Mouse (Mus musculus) embryo, embryonic 10 days (tissue): ENCODE results near the gene Otop2.

Experiments
- DNase-seq: peaks from one replicate; pipeline ENCODE4 v3.0.0-alpha.2; 2015; ENCODE audit warnings: low spot score

Otop2 gene

DNA sequence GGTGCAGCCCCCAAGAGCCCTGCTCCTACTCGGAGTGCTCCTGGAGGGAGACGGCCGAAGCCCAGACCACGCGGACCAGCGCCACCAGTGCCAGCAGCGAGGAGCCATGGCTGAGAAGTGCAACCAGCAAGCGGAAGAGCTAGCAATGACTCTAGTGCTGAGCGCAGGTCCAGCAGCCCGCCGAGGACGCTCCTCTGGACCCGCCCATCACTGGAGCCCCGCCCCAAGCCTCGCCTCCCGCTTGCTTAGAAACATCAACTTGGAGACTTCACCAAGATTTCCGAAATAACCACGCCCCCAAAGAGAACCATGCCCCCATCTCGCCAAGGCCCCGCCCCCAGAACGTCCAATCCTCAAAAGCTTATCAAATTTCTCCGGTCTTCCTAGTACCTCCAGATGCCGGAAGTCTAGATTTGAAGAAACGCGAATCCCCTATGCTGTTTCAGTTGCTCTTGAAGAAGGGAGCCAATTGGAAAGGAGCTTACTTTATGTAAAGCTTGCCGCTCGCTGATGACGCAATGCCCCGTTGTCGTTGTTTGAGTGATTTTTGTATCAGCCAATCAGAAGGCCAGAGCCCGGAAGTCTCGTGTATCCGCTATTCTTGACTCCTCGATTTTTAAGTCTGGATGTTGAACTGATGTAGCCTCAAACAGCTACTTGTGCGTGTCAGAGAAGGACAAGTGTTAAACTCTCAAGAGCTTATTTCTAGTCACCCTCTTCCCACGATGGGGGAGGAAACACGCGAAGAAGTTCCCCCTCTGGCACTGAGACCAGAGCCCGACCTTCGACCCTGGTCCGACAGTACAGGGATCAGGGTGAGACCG lies 30.0 kb upstream of the Otop2 start, which contains the start of gene Fdxr:
Gene Fdxr (minus strand): TSS at position 271 of the 824 bp plus-strand sequence.
- DNase-seq: peak; percentile 100

DNA sequence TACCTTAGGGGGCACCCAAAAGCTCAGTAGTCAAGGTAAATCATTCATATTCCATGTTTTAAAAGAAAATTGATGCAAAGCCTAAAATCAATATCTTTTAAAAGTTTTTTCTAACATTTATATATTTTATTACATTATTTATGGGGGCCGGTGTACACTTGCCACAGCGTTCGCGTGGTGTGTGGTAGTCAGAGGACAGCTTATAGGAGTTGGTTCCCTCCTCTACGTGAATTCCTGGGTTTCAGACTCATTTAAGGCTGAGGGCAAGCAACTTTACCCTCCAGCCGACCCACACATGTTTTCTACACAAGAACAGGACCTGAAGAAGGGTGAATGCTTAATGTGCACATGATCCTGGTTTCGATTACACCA lies 29.4 kb upstream of the Otop2 start:
- DNase-seq: no peak

DNA sequence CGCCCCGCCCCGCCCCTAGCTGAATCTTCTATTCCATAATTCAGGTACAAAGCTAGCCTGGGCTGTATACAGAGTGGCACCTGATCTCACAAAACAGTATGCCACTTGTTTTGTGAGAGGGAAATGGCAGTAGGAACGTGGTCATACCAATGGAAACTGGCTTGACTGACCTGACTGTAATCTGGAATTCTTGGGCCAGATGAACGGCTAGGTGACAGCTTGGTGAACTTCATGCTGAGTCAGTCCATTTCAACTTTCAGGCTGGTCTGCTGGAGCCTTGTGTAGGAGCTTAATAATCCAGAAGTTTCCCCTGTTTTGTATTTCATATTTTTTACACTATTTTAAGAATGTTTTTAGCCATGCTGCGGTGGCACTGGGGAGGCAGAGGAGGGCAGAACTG lies 28.8 kb upstream of the Otop2 start:
- DNase-seq: no peak

DNA sequence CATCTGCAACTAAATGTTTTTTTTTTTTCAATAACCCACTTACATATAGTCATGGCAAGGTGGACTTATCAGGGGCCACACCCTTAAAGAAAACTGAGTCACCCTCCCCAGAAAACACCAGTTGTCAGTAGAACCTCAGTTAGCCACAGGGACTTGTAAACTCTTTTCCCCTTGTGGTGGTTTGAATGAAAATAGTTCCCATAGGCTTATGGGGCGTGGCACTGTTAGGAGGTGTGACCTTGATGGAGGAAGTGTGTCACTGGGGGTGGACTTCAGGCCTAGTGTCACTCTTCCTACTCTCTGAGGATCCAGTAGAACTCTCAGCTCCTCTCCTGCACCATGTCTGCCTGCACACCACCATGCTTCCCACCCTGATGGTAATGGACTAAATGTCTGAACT lies 27.2 kb upstream of the Otop2 start:
- DNase-seq: no peak

DNA sequence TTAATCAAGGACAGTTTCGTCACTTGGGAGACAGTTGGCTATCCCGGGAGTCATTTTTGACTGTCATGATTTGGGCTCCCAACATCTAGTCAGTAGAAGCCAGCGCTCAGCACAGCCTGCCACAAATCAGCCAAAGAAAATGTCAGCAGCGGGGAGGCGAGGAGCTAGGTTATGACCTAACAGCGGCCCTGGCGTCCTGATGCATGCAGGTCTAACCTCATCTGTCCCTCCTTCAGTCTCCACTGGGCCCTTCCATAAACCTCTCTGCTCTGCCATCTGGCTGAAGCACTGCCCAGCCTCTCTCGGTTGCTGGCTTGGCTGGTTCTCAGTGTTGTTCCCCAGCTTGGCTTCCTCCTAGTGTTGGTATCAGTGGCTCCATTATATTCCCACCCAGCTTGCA lies 24.7 kb upstream of the Otop2 start:
- no peak for DNase-seq

DNA sequence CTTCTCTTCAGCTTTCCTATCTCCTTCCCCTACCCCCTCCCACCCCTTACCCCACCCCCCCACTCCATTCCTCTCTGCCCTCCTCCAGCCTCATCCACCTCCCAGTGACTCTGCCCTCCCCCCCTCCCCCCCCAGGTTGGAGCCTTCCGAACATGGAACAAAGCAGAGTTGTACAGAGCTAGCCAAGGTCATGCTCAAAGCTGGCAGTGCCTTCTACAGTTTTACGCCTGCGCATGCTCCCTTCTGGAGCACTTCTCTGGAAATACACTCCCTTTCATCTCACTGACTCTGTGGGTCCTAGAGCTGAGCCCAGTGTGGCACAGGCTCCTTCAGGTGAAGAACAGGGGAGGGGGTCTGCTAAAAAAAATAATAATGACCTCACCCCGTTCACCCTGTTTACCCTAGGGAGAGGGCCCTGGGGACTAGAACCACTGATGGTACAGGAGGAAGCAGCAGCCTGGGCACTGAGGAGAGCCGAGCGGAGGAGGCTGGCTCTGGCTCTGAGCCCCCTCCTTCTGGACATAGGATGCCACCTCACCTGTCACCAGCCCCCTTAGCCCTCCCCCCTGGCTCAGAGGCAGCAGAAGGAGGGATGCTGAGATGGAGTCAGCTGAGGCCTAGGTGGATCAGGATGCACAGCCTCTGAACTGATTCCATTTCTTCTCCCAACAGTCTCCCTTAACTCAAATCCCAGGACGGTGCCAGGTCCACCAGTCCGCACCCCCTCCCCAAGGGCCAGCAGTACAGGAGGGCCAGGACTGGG lies 24.1 kb upstream of the Otop2 start:
- DNase-seq: no peak

DNA sequence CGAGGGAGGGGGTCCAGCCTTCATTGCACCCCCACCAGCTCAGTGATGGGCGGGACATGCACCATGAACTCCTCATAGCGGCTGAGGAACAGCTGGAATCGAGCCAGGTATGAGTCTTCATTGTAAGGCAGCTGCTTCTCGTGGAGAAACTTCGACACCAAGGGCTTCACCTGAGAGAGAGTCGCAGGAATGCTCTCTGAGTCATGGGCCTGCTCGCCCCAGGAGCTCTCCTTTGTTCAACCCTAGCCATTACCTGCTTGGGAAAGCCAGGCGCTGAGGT lies 23.5 kb upstream of the Otop2 start:
- DNase-seq: no peak

DNA sequence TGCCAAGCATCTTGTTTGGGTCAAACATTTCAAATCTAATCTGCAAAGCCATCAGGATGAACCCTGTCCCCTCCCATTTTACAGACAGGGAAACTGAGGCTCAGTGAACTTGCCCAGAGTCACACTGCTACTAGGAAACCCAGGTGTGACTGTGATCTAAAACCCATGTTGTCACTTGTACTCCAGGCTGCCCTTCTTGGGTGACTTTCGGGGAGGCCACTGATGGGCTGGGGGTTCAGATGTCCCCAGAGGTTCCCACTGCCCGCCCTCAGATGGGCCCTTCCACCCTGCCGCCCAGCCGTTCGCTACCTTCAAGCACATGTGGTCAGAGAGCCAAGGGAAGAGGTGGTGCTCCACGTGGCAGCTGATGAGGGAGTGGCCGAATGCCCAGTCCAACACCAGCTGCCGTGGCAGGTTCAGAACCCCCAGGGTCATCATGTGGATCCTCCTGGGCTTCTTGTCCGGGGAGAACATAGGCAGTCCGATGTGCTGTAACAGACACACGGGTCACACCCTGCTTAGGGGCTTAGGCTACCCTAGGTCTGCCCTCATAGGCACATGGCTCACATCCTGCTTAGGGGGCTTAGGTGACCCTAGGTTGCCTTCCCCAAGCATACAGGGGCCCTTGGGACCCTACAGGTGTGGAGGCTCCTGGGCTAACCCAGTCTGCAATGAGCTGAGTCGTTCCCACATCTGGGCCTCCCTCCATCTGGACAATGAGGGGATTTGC lies 22.9 kb upstream of the Otop2 start:
- DNase-seq: no peak

DNA sequence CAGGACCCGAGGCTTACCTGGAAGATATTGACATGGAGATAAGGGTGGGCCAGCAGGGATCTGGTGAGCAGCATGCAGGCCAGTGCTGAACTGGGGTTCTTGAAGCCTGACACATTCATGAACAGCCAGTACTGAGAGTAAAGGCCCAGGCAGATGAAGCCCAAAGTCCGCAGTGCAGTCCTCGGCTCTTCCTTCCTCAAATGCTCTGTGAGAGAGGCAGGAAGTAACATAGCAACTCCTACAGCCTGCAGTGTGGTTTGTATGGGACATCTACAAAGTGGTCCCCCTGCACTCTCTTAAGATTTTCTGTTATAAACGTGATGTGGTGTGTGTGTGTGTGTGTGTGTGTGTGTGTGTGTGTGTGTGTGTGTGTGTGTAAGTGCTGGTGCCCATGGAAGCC lies 21.7 kb upstream of the Otop2 start:
- DNase-seq: no peak

DNA sequence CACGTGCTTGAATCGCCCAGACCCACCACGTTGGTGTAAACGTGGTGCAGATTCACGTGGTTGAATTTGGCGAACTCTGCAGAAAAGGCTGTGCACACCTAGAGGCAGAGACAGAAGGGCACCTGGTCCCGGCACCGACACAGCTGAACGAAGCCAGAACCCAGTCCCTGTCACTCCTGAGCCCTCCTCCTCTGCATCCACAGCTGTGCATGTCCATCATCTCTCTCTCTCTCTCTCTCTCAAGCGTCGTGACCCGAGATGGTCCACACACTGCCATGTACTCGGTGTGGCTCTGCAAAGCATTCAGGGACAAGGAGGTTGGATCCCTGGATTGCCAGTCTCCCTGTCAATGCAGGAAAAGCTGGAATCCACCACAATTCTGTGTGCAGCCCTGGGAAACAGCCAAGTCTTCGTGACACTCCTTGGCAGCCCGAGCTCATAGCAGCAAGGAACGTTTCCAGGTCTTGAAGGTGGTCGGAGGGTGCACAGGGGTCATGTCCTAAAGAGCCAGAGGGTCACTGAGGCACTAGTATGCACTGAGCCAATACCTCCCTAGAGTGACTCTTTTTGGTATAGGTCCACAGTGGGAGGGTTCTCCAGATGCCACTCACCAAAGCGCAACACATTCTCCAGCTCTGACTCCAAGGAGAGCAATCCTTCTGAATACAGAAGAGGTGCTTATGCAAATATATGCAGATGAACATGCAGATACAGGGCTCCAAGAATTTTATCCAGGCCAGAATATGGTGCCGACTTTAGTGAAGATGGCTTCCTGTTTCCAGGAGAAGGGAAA lies 20.6 kb upstream of the Otop2 start:
- no peak for DNase-seq

DNA sequence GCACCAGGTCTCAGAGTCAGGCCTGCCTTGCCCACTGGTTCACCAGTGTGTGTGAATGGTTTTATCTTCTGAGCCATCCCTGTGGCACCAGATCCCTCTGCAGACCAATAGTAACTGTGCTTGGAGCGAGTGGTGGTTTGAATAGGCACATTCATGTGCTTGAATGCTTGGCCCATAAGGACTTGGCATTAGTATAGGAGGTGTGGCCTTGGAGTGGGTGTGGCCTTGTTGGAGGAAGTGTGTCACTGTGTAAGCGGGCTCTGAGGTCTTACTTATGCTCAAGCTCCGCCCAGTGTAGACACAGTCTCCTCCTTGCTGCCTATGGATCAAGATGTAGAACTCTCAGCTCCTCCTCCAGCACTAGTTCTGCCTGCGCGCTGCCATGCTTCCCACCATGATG lies 19.6 kb upstream of the Otop2 start:
- DNase-seq: no peak

DNA sequence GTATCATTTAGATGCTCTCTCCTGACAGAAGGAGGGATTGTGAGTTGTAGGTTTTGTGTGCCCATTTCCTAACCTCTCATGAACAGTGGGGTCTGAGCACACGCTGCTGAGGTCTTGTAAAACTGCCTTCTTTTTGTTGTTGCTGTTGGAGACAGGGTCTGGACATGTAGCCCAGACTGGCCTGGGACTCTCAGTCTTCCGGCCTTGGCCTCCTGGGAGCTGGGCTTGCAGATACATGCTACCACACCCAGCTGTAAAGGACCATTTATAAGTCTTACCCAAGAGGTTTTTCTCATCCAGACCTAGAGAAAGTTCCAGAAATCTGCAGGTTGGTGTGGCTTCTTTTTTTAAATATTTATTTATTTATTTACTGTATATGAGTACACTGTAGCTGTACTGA lies 18.7 kb upstream of the Otop2 start:
- DNase-seq: no peak

DNA sequence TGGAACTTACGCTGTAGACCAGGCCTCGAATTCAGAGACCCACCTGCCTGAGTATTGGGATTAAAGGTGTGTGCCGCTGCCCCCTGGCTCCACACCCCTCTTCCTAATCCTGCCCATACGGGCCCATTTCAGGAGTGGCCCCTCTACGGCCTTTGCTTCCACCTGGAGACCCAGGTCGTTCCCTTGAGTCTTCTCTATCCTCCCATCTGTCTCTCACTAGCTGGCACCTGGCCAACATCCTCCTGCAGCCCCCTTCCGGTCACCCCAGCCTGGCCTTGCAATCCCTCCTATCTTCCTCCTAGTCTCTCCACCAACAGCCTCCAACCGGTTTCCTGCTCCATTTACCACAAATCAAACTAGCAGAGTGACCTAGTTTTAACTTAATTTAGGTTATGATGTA lies 17.1 kb upstream of the Otop2 start:
- DNase-seq: no peak

DNA sequence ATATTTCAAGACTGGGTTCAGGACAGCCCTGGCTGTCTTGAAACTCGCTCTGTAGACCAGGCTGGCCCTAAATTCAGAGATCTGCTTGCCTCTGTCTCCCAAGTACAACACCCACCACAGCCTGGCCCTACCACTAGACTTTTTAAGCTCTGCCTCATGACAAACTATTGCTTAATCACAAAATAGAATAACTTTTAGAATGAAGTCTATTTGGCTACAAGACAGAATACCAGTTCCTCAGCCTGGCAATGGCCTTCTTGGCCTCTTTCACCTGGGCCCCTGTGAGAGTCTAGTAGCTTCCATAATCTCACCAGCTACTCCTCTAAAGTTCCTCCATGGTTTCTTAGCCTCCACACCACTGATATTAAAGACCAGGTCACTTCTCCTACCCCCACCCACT lies 16.6 kb upstream of the Otop2 start:
- no peak for DNase-seq

DNA sequence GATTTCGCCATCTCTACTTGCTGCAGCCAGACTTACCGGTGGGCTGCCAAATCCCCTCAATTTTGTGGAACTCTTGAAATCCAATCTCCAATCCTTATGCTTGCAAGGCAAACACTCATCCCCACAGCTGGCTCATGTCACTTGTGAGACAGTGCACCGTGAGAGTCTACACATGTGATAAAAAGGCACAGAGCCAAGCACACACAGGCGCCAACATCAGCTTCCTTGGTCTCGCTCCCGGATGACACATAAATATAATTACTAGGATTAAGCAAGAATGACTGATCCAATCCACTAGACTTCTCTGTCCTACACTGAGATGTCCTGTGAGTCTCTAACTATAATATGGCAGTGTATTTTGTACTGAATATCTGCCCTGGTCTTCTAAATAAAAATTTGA lies 16.0 kb upstream of the Otop2 start:
- DNase-seq: no peak

DNA sequence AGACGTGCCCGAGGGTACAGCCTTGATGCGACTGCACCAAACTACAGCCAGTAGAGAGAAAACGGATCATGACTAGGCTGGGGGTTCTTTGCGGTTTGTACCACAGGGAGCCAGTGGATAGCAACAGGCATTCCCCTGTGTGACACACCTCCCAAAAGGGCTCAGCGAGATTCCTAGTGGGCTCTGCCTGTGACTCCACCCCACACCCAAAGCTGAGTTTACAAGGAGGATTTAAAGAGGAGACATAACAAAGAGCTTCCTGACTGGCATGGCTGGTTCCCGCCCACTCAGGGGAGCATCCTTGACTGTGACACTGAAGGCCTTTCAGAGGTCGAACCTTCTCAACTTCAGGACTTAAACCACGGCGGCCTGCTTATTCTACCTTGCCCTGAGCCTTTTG lies 15.5 kb upstream of the Otop2 start:
- DNase-seq: no peak

DNA sequence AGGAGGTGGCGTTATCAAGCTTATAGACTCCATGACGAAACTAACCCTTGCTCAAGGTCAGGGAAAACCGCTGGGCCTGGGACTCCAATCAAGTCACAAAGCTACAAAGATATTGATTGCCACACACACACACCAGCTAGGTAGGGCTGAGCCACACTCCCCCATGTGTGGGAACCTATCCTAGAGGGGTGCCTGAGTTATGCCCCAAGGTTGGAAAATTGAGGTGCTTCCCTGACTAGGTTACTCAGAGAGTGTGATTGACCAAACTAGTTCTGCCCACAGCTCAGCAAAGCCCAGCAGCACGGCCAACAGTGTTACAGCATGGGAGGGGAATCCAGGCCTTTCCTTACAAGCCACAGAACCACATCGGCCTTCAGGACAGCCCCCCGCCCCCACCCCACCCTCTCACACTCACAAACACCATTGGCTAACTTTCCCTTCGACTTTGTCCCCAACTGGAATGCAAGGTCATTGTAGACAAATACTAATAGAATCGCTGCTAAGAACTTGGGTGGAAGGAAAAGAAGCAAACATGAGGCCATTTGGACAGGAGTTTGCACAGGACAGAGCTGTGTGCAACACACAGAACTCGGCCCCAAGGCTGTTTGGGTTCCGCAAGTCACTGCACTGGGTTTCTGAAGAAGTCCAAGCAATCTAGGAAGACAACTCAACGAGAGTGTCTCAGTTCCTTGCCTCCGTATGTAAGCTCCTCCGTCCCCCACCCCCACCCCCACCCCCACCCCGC lies 14.2 kb upstream of the Otop2 start:
- no peak for DNase-seq

DNA sequence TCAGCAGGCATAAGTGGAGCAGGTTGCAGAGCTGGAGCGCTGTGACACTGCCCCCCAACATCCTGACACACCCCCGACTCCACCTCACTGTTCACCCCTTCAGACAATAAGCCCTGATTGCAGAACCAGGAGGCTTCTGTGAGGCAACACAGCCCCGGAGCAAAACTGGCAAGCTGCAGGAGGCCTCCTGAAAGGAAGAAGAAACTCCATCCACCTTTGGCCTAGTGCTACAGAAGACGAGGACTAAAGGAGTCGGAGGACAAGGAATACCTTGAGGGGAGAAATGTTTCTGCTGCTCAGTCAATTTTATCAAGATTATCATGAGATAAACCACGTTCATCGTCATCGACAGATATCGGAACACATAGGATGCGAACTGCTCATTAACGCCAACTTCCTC lies 11.0 kb upstream of the Otop2 start:
- no peak for DNase-seq

DNA sequence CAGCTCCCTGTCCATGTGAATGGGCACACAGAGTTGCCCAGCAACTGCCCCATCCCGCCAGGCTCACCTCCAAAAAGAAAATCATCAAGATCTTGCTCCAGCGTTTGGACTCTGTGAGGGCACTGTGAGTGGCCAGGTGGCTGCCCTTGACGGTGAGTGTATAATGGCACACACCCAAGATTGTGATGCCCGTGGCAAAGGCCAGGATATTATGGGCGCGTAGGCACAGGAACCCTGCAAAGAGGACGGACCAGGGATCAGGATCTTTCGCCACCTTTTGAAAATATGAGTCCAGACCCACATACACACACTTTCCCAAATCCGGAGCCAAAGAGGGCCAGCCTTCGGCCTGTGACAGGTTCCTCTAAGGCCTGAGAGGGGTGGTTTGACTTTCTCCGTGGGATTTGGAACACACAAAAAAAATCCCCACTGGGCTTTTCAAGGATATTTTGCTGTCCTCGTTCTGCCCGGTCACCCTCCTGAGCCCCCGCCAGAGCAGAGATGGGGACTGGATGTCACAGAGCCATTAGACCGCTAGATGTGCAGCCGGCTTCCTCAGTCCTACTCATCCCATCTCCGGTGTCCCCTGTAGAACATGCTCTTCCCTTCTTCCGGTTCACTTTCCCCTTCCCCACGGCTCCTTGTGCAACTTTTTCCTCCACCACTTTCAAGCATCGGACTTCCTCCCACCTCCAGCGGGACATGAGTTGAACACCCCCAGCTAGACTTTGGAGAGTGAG lies 10.3 kb upstream of the Otop2 start:
- no peak for DNase-seq

DNA sequence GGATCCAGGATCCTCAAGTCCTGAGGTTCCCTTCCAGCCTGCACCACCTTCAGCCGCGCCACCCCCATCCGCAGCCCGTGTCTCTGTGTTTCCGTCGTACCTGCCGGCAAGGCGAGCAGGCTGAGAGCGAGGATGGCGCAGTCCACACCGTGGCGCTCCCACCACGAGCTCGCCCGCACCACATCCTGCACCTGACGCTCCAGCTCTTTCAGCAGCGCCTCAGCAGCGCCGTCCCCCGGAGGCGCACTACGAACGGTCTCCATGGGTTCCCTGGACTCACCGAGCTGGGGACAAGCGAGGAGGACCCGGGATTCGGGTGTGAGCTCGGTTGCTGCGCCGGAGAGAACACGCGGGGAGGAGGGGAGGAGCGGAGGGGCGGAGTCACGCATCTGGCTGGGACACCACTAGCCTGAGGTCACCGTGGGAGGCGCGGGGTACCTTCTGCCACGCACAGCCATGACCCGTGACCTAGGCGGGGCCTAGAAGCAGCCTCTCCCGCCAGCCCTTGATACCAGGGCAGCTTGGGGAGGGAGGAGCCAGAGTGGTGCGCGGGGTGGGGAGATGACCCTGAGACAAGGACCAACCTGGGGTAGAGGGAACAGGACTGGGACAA lies 9.6 kb upstream of the Otop2 start, which contains the start of gene Fads6:
Gene Fads6 (minus strand): TSS at position 450 of the 613 bp plus-strand sequence.
- DNase-seq: peak; percentile 78
